Mouse (Mus musculus): ENCODE measurements around the gene Vegfb. TPM values are rescaled to one million over a fixed set of nuclear protein-coding genes. Genes with fewer than 3 reads are reported as not detected.

The Vegfb gene
- 55.0 and 101 TPM in 2 replicates for polyA plus RNA-seq (2012; ENCODE audit: low replicate concordance)

DNA sequence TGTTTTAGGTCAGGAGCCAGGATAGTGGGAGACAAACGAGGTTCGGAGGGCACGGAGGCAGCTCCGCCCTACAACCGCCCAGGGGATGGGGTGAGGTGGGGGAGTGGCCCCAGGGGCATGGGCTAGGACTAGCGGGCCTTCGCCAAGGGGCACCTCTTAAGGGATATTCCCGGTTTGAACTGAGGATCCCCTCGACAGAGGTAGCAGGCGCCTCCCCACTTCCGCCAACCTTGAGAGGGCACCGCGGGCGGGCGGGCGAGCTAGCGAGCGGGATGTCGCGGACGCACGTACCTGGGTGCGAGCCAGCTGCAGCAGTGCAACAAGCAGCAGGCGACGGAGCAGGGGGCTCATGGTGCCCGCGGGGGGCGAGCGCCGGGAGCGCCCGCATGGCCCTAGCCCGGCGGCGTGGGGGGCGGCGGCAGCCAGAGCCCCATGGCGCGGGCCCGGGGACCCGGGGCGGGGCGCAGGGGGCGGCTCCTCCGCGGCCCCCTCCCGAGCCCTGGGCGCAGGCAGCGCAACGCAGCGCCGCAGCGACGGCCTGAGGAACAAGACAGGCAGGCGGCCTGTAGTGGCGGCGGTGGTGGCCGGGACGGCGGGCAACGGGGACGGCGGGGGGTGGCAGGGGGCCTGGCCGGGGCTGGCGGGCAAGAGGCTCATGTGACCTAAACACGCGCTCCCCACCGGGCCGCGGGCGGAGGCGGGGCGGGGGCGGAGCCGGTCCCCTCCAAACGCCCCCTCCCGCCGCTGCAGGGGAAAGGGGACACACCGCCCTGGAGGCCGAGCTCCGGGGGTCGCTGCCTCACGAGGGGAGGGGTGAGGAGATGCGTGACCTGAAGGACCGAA, at the start of gene Vegfb:
Gene Vegfb (minus strand): TSS at position 591 of the 843 bp plus-strand sequence.

DNA sequence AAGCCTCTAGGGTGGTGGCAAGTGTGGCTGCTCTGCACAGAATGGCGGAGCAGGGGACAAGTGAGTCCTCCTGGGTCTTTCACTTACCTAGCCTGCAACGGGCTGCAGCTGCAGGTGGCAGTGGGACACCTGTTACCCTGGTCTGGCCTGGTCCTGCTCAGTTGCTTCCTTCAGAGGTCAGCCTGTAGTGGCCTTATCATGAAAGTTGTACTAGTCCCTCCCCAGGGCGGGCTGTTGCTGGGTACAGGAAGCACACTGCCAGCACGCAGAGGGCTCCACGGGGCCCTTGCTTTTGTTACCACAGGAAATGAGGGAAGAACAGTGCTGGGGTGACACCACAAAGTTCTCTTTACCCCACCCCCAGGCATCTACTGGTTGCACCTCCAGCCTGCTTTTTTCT, 31.7 kb upstream of the Vegfb start, which contains the start of gene Fermt3:
Gene Fermt3 (minus strand): TSS at position 279 of the 400 bp plus-strand sequence.

DNA sequence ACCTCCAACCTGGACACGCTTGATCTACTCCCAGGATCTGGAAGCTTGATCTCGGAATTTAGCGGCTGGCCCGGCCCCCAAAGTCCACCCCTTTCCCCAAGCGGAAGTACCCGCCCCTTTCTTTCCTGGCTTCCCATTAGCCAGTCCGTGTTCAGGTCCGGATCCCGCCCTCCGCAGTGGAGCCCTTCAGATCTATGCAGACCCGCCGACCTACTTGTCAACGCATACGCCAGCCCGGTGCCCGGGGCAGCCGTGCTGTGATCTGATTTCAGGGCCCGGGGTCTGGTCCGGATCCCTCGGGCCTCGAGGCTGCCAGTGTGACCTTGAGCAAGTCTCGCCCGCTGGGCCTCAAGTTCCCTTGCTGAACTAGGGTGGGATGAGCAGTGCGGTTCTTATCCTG, 8.6 kb upstream of the Vegfb start, which contains the start of the genes Nudt22 and Trpt1:
Gene Nudt22 (minus strand): TSS at position 112 of the 400 bp plus-strand sequence.
Gene Trpt1 (plus strand): TSS at position 126 of the 400 bp plus-strand sequence.

DNA sequence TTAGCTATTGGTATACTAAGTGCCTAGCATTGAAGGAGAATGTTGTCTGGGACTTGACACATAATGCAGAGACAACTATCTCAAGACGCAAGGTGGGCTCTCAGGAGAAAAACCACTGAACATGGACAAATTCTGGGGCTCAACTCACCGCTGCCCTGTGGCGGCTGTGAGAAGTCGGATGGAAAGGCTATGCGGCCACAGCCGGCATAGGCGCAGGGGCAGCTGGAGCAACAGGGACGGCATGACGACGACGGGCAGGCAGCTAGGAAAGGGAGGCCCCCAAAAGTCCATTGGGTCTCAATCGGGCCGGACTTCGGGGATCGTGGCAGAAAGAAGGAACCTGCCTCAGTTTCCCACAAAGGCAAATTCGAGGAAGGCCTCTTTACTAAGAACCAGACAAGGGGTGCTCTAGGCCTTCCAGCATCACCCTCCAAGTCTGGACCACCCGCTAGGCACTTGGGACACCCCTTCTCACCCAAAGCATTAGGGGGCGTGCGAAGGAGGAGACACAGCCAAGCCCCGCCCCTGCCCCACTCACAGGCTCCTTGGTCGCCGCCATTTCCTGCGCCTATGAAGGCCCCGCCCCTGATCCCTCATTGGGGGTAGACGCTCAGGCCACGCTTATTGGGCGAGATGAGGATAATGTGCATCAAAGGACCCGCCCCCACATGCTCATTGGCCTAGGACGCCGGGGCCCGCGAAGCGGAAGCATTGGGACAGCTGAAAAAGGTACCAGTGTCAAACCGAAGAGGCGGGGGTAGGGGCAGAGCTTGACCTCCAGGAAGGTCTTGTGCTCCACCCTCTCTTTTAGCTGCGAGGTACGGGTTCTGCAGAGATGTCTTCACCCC, 4.8 kb upstream of the Vegfb start, which contains the start of gene Dnajc4:
Gene Dnajc4 (minus strand): TSS at position 562 of the 848 bp plus-strand sequence.

DNA sequence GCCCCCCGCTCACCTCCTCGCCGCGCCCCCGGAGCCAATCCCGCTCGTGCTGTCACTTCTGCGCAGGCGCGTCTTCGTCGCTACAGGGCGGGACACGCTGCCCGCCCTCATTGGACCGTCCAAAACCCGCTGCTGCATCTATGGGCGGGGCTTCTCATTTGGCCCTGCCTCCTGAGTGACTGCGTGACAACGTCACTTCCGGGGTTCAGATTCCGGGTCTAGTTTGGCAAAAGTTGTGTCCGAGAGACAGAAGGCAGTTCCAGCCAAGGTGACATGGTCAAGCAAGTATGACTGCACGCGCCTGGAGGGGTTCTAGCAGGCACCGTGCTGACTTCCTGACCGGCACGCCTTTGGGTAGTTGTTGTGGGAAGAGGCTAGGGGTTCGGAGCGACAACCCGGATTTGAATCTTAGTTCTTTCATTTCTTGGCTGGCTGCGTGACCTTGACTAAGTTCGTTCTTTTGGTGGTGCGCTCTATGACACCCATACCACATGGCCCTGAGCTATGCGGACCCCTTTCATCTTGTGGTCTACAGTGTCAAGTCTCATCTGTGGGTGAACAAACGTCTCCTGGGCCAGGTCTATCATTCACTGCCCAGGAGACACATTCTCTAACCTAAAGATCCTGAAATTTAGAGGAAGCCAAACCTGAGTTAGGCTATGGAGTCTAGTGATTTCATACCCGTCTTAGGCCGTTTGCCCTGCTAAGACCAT, 6.9 kb downstream of the Vegfb start, which contains the start of gene Fkbp2:
Gene Fkbp2 (minus strand): TSS at position 121 of the 713 bp plus-strand sequence.

DNA sequence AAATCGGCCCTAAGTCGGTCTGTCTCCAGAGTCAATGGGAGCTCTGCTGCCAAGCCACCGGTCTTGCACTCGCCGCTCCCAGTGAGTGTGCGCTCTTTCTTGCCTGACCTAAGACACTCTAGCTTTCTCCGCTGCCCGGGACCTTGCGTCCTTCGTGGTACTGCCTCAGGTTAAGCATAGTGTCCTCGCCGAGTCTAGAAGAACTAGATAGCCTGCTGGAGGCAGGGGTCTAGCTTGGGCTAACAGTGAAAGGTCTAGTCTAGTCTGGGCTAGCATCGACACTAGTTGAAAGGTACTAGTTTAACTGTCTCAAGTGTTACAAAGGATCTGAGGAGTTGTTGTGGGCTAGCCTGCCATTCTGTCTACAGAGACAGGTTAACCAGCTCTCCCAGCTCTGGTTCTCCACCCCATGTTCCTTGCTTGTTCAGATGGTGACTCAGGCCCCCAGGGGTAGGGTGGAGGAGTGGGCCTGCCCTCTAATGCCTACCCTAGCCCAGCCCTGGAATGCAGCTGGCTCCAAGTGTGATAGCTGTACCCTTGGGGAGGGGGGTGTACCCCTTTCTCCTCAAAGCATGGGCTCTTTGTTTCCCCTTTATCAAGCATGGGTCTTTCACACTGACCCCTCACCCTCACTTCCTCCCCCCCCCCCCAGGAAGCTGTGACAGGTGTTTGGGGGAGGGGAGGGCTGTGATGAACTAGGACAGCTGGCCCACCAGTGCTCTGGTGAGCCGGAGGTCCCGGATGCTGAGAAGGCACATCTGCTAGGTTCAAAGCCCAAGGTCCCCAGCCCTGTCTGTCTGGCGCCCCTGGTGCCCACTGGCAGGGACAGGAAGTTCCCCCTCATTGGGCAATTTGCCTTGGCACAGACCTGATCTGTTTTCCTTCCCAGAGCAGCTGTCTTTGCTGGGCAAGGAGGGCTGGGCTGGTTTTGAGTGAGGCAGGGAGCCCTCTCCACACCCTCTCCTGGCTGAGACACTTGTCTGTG, 11.6 kb downstream of the Vegfb start, which contains the start of gene Plcb3:
Gene Plcb3 (minus strand): TSS at position 934 of the 985 bp plus-strand sequence.

DNA sequence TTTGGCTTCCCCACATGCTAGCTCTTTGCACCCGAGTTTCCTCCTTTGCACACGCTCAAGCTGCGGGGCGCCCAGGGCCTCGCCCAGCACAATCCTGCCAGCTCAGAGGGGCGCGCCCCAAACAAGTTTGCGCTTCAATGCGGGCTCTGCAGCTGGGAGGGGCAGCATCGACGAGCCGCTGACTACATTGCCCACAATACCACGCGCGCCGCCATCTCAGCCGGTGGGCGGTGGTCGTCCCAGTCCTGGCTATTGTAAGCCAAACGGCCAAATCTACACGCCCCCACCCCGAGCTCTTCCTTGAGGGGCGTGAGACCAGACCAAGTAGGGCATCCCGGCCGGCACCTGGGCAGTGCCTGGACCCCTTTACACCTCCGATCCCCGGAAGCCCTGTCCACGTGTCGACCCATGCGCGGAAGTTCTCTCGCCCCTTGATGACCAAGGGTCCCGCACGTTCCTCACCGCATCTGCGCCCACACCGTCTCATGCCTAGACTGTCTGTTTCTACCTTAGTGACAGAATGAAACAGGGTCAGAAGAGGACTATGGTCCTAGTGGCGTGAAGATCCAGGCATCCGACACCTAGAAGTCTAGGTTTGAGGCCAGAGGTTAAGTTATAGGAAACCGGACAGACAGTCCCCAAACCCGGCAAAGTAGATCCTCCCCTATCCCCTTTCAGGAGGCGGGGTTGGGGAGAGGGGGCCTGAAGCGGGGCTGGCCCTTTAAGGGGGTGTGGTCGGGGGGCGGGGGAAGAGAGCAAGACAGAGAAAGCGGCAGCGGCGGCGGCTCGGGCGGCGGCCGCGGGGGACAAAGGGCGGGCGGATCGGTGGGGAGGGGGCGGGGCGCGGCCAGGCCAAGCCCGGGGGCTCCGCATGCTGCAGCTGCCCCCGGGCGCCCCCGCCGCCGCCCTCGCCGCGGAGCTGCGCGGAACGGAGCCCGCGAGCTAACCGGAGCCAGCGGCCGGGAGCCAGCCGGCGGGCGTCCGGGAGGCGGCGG, 12.9 kb downstream of the Vegfb start, which contains the start of gene Ppp1r14b:
Gene Ppp1r14b (plus strand): TSS at position 758 of the 995 bp plus-strand sequence.

DNA sequence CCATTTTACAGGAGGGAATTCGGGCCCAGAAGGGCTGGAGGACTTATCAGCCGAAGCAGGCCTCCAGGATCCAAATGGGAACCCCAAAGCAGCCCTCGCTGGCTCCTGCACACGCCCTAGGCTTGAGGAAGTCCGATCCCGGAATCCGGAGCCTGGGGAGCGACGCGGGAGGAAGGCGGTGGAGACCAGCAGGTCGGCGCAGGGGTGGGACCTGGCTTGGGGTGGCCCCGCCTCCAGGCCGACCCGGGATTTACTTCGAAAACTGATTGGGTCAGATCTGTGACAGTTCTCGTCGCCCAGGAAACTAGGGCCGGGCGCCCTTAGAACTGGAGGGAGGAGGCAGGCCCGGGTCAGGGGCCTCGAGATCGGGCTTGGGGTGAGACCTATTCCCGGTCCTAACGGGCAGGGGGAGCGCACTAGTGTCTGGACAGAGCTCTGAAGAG, 45.2 kb downstream of the Vegfb start, which contains the start of gene Gpr137:
Gene Gpr137 (minus strand): TSS at position 232 of the 443 bp plus-strand sequence.

DNA sequence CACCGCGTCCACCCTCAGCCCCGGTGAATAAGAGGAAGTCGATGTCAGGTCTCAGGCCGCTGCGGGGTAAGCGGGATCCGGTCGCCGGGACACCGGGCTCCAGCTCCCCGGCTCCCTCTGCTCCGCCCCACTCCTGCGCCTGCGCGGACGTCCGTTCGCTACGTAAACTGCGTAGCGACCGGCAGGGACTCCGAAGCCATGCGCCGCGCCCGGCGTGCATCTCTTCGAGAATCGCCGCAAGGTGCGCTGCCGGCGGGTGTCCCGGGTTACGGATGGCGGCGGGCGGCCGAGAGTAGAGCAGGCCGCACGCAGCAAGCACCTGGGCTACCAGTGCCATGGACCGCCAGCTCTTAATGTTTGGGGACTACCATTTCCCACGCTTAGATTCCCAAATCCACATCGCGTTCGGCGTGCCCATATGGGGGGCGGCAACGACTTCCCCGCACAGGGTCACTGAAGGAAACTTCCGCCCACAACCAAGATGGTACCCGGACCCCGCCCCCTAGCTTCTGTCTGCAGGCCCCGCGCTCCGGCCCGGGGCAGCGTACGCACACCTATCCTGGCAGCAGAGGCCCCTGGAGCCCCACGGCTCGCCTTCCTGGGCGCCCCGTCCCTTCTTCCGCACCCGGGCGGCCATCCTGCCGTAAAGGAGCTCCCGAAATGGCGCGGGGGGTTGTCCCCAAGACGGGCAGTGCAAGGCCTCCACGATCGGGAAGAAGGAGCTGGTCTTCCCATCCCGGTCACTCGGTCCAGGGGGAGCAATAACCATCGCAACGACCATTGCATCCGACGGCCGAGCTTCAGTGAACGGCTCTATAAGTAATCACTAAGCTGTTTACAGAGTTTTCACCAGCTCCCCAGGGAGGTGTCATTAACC, 45.8 kb downstream of the Vegfb start, which contains the start of gene Bad:
Gene Bad (plus strand): TSS at position 490 of the 877 bp plus-strand sequence.

DNA sequence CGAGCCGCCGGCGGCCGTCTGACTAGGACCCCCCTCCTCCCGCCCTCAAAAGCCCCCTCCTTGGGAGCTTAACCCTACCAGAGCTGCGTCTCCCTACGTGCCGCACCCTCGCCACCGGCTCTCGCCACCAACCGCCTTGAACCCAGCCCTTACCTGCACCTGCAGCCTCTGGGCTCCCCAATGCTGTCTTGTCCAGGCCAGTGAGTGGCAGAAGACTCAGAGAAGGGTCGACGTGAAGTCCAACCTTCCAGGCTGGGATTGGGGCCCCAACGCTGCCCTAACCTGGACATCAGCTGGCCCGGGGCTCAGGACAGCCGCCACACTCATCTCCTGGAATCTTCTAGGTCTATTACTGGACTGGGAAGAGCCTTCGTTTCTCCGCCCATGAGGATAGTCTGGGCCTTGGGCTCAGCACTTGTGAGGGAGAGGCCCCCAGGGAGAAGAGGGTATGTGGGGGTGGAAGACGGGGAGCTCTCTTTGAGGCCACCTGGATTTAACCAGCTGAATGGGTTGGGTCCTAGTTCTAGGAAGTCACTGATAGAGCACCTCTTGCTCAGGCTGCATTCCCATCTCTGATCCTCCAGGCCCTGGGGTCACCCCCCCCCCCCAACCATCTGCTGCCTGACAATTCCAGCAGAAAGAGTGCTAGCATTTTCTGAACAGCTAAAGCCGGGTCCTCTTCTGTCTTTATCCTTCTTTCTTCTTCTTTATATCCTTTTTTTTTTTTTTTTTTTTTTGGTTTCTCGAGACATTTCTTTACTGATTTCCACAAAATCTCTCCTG, 53.1 kb downstream of the Vegfb start, which contains the start of gene Kcnk4:
Gene Kcnk4 (minus strand): TSS at position 321 of the 783 bp plus-strand sequence.

Other genes starting within 250 kb of the Vegfb start
- 45.5 and 86.2 TPM in 2 replicates for gene Rps6ka4, start 147.0 kb downstream of the Vegfb start, polyA plus RNA-seq (2012; ENCODE audit: low replicate concordance)
- gene Ccdc88b, start 129.4 kb downstream of the Vegfb start, polyA plus RNA-seq (2012; ENCODE audit: low replicate concordance), result 58.3 and 173 TPM in 2 replicates
- 109 and 179 TPM in 2 replicates for gene Trmt112, start 78.0 kb downstream of the Vegfb start, polyA plus RNA-seq (2012; ENCODE audit: low replicate concordance)
- 235 and 243 TPM in 2 replicates for gene Prdx5, start 77.5 kb downstream of the Vegfb start, polyA plus RNA-seq (2012; ENCODE audit: low replicate concordance)
- gene Esrra, start 65.8 kb downstream of the Vegfb start, polyA plus RNA-seq (2012; ENCODE audit: low replicate concordance), result 85.7 and 188 TPM in 2 replicates
- gene Catsperz, start 62.3 kb downstream of the Vegfb start, polyA plus RNA-seq (2012; ENCODE audit: low replicate concordance), result 0.13 TPM in 1 of 2 replicates, not detected in the other
- gene Kcnk4, start 53.1 kb downstream of the Vegfb start, polyA plus RNA-seq (2012; ENCODE audit: low replicate concordance), result not detected in 2 replicates
- gene Bad, start 45.8 kb downstream of the Vegfb start, polyA plus RNA-seq (2012; ENCODE audit: low replicate concordance), result 51.8 and 69.7 TPM in 2 replicates
- 64.1 and 122 TPM in 2 replicates for gene Gpr137, start 45.2 kb downstream of the Vegfb start, polyA plus RNA-seq (2012; ENCODE audit: low replicate concordance)
- 184 and 260 TPM in 2 replicates for gene Ppp1r14b, start 12.7 kb downstream of the Vegfb start, polyA plus RNA-seq (2012; ENCODE audit: low replicate concordance)
- 19.1 and 35.7 TPM in 2 replicates for gene Plcb3, start 11.2 kb downstream of the Vegfb start, polyA plus RNA-seq (2012; ENCODE audit: low replicate concordance)
- gene Fkbp2, start 7.2 kb downstream of the Vegfb start, polyA plus RNA-seq (2012; ENCODE audit: low replicate concordance), result 149 and 301 TPM in 2 replicates
- 38.4 and 52.0 TPM in 2 replicates for gene Dnajc4, start 4.9 kb upstream of the Vegfb start, polyA plus RNA-seq (2012; ENCODE audit: low replicate concordance)
- gene Nudt22, start 8.5 kb upstream of the Vegfb start, polyA plus RNA-seq (2012; ENCODE audit: low replicate concordance), result 15.5 and 16.2 TPM in 2 replicates
- 3.4 and 3.5 TPM in 2 replicates for gene Trpt1, start 8.5 kb upstream of the Vegfb start, polyA plus RNA-seq (2012; ENCODE audit: low replicate concordance)
- 376 and 794 TPM in 2 replicates for gene Fermt3, start 31.8 kb upstream of the Vegfb start, polyA plus RNA-seq (2012; ENCODE audit: low replicate concordance)
- gene Stip1, start 52.3 kb upstream of the Vegfb start, polyA plus RNA-seq (2012; ENCODE audit: low replicate concordance), result 21.6 and 62.7 TPM in 2 replicates
- gene Macrod1, start 69.2 kb upstream of the Vegfb start, polyA plus RNA-seq (2012; ENCODE audit: low replicate concordance), result 16.2 and 22.9 TPM in 2 replicates
- 0.04 TPM in 1 of 2 replicates, not detected in the other for gene Flrt1, start 118.1 kb upstream of the Vegfb start, polyA plus RNA-seq (2012; ENCODE audit: low replicate concordance)
- gene Otub1, start 218.7 kb upstream of the Vegfb start, polyA plus RNA-seq (2012; ENCODE audit: low replicate concordance), result 110 and 111 TPM in 2 replicates
- gene Cox8a, start 230.0 kb upstream of the Vegfb start, polyA plus RNA-seq (2012; ENCODE audit: low replicate concordance), result 209 and 282 TPM in 2 replicates